Mouse (Mus musculus): Measurements from ENCODE around the gene Gm5938.

GRCm38 (mm10) chrX:78091274-78091673 lies 34.0 kb upstream of the Gm5938 start, which contains the start of gene Obp1a:
- TF ChIP-seq CTCF (IDR thresholded peaks at IDR 0.05; ENCODE audit: insufficient read depth, low read depth, low read length) (no peak), POLR2A (IDR thresholded peaks at IDR 0.05; ENCODE audit: insufficient read depth, low read depth, low read length) (no peak)

Data from olfactory bulb, adult 2 months (tissue).